Mouse (Mus musculus): ENCODE results near the gene Rbfox1. TPM values are rescaled to one million over a fixed set of nuclear protein-coding genes. Genes with fewer than 3 reads are reported as not detected.
A peak's percentile ranks its signal among the peaks of the same experiment; 100 is the strongest.

Gene Rbfox1
- polyA plus RNA-seq (2014; fragmentation: Nextera tagmentation; extraction: Ambion mirVana): 6.7 and 7.5 TPM in 2 replicates

GRCm38 (mm10) chr16:5884746-5885689 lies at the start of gene Rbfox1:
Gene Rbfox1, plus strand, starts transcription at chr16:5885355.
- Histone ChIP-seq H3K4me3 (ENCODE audit: low read length) (peak within 1 kb of the TSS; percentile 22), H3K27ac (ENCODE audit: low read depth, low read length) (no peak within 1 kb of the TSS), H3K4me1 (ENCODE audit: control insufficient read depth, insufficient read depth, low read length) (no peaks in the 10 kb centered on the region), H3K4me2 (replicated peaks; ENCODE audit: low read depth, low read length) (peak within 1 kb of the TSS; percentile 34), H3K27me3 (ENCODE audit: control insufficient read depth, insufficient read depth, low read length) (peaks cover 37% of the 10 kb centered on the region), H3K9me3 (ENCODE audit: control insufficient read depth, low read length) (no peaks in the 10 kb centered on the region), H3K9ac (ENCODE audit: low read depth, low read length) (no peak within 1 kb of the TSS), H3K36me3 (ENCODE audit: control insufficient read depth, insufficient read depth, low read length) (no peaks in the 10 kb centered on the region)
- no peak for ATAC-seq (ENCODE audit: low FRiP score, low TSS enrichment)
- whole genome bisulfite sequencing: 1% methylated on average over 68 of the region's 69 CpGs

- Histone ChIP-seq H3K36me3 (ENCODE audit: control insufficient read depth, insufficient read depth, low read length) (no peaks in the 10 kb centered on the region), H3K4me3 (ENCODE audit: low read length) (no peak overlapping the region), H3K27me3 (ENCODE audit: control insufficient read depth, insufficient read depth, low read length) (no peaks in the 10 kb centered on the region), H3K4me2 (replicated peaks; ENCODE audit: low read depth, low read length) (no peak overlapping the region), H3K27ac (ENCODE audit: low read depth, low read length) (no peak overlapping the region), H3K9me3 (ENCODE audit: control insufficient read depth, low read length) (no peaks in the 10 kb centered on the region), H3K4me1 (ENCODE audit: control insufficient read depth, insufficient read depth, low read length) (no peaks in the 10 kb centered on the region), H3K9ac (ENCODE audit: low read depth, low read length) (no peak overlapping the region)
- ATAC-seq (ENCODE audit: low FRiP score, low TSS enrichment): no peak
- WGBS: 98% methylated on average over 2 of the region's 2 CpGs
Observed at GRCm38 (mm10) chr16:5836744-5837143, 48.4 kb upstream of the Rbfox1 start.

GRCm38 (mm10) chr16:5841167-5841566 lies 44.0 kb upstream of the Rbfox1 start:
- Histone ChIP-seq H3K27ac (ENCODE audit: low read depth, low read length) (no peak overlapping the region), H3K4me1 (ENCODE audit: control insufficient read depth, insufficient read depth, low read length) (peaks cover 4% of the 10 kb centered on the region; the same call in 1 of the 2 replicates), H3K9ac (ENCODE audit: low read depth, low read length) (no peak overlapping the region), H3K36me3 (ENCODE audit: control insufficient read depth, insufficient read depth, low read length) (no peaks in the 10 kb centered on the region), H3K9me3 (ENCODE audit: control insufficient read depth, low read length) (no peaks in the 10 kb centered on the region), H3K4me2 (replicated peaks; ENCODE audit: low read depth, low read length) (no peak overlapping the region), H3K27me3 (ENCODE audit: control insufficient read depth, insufficient read depth, low read length) (no peaks in the 10 kb centered on the region), H3K4me3 (ENCODE audit: low read length) (no peak overlapping the region)
- ATAC-seq (ENCODE audit: low FRiP score, low TSS enrichment): no peak
- WGBS: 61% methylated on average over 5 of the region's 5 CpGs

- no peaks in the 10 kb centered on the region for H3K36me3 ChIP-seq (ENCODE audit: control insufficient read depth, insufficient read depth, low read length)
- H3K9me3 ChIP-seq (ENCODE audit: control insufficient read depth, low read length): no peaks in the 10 kb centered on the region
- WGBS: 25% methylated on average over 11 of the region's 11 CpGs
- no peak overlapping the region for H3K9ac ChIP-seq (ENCODE audit: low read depth, low read length)
- H3K4me2 ChIP-seq (replicated peaks; ENCODE audit: low read depth, low read length): no peak overlapping the region
- H3K4me1 ChIP-seq (ENCODE audit: control insufficient read depth, insufficient read depth, low read length): peaks cover 10% of the 10 kb centered on the region
- no peak overlapping the region for H3K27ac ChIP-seq (ENCODE audit: low read depth, low read length)
- H3K27me3 ChIP-seq (ENCODE audit: control insufficient read depth, insufficient read depth, low read length): no peaks in the 10 kb centered on the region
- ATAC-seq (ENCODE audit: low FRiP score, low TSS enrichment): peak; percentile 88
- no peak overlapping the region for H3K4me3 ChIP-seq (ENCODE audit: low read length)
Observed at GRCm38 (mm10) chr16:5845645-5846044, 39.5 kb upstream of the Rbfox1 start.

GRCm38 (mm10) chr16:5853055-5853454 lies 32.1 kb upstream of the Rbfox1 start:
- Histone ChIP-seq H3K9me3 (ENCODE audit: control insufficient read depth, low read length) (no peaks in the 10 kb centered on the region), H3K27me3 (ENCODE audit: control insufficient read depth, insufficient read depth, low read length) (no peaks in the 10 kb centered on the region), H3K9ac (ENCODE audit: low read depth, low read length) (no peak overlapping the region), H3K4me3 (ENCODE audit: low read length) (no peak overlapping the region), H3K4me2 (replicated peaks; ENCODE audit: low read depth, low read length) (no peak overlapping the region), H3K27ac (ENCODE audit: low read depth, low read length) (no peak overlapping the region), H3K36me3 (ENCODE audit: control insufficient read depth, insufficient read depth, low read length) (no peaks in the 10 kb centered on the region), H3K4me1 (ENCODE audit: control insufficient read depth, insufficient read depth, low read length) (peaks cover under 1% of the 10 kb centered on the region; the same call in 1 of the 2 replicates)
- 69% methylated on average over 2 of the region's 2 CpGs for WGBS
- ATAC-seq (ENCODE audit: low FRiP score, low TSS enrichment): no peak

- no peaks in the 10 kb centered on the region for H3K9me3 ChIP-seq (ENCODE audit: control insufficient read depth, low read length)
- no peak overlapping the region for H3K9ac ChIP-seq (ENCODE audit: low read depth, low read length)
- H3K27me3 ChIP-seq (ENCODE audit: control insufficient read depth, insufficient read depth, low read length): no peaks in the 10 kb centered on the region
- no peaks in the 10 kb centered on the region for H3K4me1 ChIP-seq (ENCODE audit: control insufficient read depth, insufficient read depth, low read length)
- no peak for ATAC-seq (ENCODE audit: low FRiP score, low TSS enrichment)
- 91% methylated on average over 4 of the region's 4 CpGs for WGBS
- H3K4me2 ChIP-seq (replicated peaks; ENCODE audit: low read depth, low read length): no peak overlapping the region
- H3K27ac ChIP-seq (ENCODE audit: low read depth, low read length): no peak overlapping the region
- no peaks in the 10 kb centered on the region for H3K36me3 ChIP-seq (ENCODE audit: control insufficient read depth, insufficient read depth, low read length)
- H3K4me3 ChIP-seq (ENCODE audit: low read length): no peak overlapping the region
Observed at GRCm38 (mm10) chr16:5864350-5864749, 20.8 kb upstream of the Rbfox1 start.

- Histone ChIP-seq H3K9ac (ENCODE audit: low read depth, low read length) (no peak overlapping the region), H3K9me3 (ENCODE audit: control insufficient read depth, low read length) (no peaks in the 10 kb centered on the region), H3K27ac (ENCODE audit: low read depth, low read length) (no peak overlapping the region), H3K4me2 (replicated peaks; ENCODE audit: low read depth, low read length) (no peak overlapping the region), H3K4me1 (ENCODE audit: control insufficient read depth, insufficient read depth, low read length) (no peaks in the 10 kb centered on the region), H3K4me3 (ENCODE audit: low read length) (no peak overlapping the region), H3K36me3 (ENCODE audit: control insufficient read depth, insufficient read depth, low read length) (no peaks in the 10 kb centered on the region), H3K27me3 (ENCODE audit: control insufficient read depth, insufficient read depth, low read length) (no peaks in the 10 kb centered on the region)
- 81% methylated on average over 1 of the region's 1 CpGs for WGBS
- no peak for ATAC-seq (ENCODE audit: low FRiP score, low TSS enrichment)
Observed at GRCm38 (mm10) chr16:5866966-5867365, 18.2 kb upstream of the Rbfox1 start.

GRCm38 (mm10) chr16:5870391-5870790 lies 14.8 kb upstream of the Rbfox1 start:
- no peak for ATAC-seq (ENCODE audit: low FRiP score, low TSS enrichment)

GRCm38 (mm10) chr16:5881820-5882219 lies 3.3 kb upstream of the Rbfox1 start:
- Histone ChIP-seq H3K9ac (ENCODE audit: low read depth, low read length) (no peak overlapping the region), H3K36me3 (ENCODE audit: control insufficient read depth, insufficient read depth, low read length) (no peaks in the 10 kb centered on the region), H3K9me3 (ENCODE audit: control insufficient read depth, low read length) (no peaks in the 10 kb centered on the region), H3K4me3 (ENCODE audit: low read length) (no peak overlapping the region), H3K4me2 (replicated peaks; ENCODE audit: low read depth, low read length) (no peak overlapping the region), H3K4me1 (ENCODE audit: control insufficient read depth, insufficient read depth, low read length) (no peaks in the 10 kb centered on the region), H3K27me3 (ENCODE audit: control insufficient read depth, insufficient read depth, low read length) (peaks cover 28% of the 10 kb centered on the region), H3K27ac (ENCODE audit: low read depth, low read length) (no peak overlapping the region)
- under 1% methylated on average over 4 of the region's 4 CpGs for WGBS
- ATAC-seq (ENCODE audit: low FRiP score, low TSS enrichment): peak; percentile 52; the same call in 1 of the 2 replicates

More at GRCm38 (mm10) chr16:5870391-5870790, 14.8 kb upstream of the Rbfox1 start:
- Histone ChIP-seq H3K4me3 (ENCODE audit: low read length) (no peak overlapping the region), H3K27ac (ENCODE audit: low read depth, low read length) (no peak overlapping the region), H3K9ac (ENCODE audit: low read depth, low read length) (no peak overlapping the region), H3K27me3 (ENCODE audit: control insufficient read depth, insufficient read depth, low read length) (no peaks in the 10 kb centered on the region), H3K4me1 (ENCODE audit: control insufficient read depth, insufficient read depth, low read length) (no peaks in the 10 kb centered on the region), H3K9me3 (ENCODE audit: control insufficient read depth, low read length) (no peaks in the 10 kb centered on the region), H3K4me2 (replicated peaks; ENCODE audit: low read depth, low read length) (no peak overlapping the region), H3K36me3 (ENCODE audit: control insufficient read depth, insufficient read depth, low read length) (no peaks in the 10 kb centered on the region)
- 62% methylated on average over 3 of the region's 3 CpGs for WGBS

Data from kidney, embryonic 14.5 days (tissue).